Mouse (Mus musculus) ES-E14 (cell line): ENCODE measurements around the gene Fcgr4.

Experiments
- HCFC1 ChIP-seq: IDR thresholded peaks from 2 replicates; pipeline ENCODE4 v1.6.1; 2012; ENCODE audit warnings: low read length, inconsistent platforms, borderline replicate concordance; ENCODE audit not compliant: insufficient read depth
- MAFK ChIP-seq: IDR thresholded peaks from 2 replicates; pipeline ENCODE4 v1.6.1; 2014; ENCODE audit warnings: mild to moderate bottlenecking, low read depth, low read length, inconsistent platforms; ENCODE audit not compliant: insufficient read depth
- ZC3H11A ChIP-seq: IDR thresholded peaks from 2 replicates; pipeline ENCODE4 v1.6.1; 2012; ENCODE audit warnings: low read depth, mild to moderate bottlenecking, inconsistent platforms, low read length, borderline replicate concordance
- ZNF384 ChIP-seq: IDR thresholded peaks from 2 replicates; pipeline ENCODE4 v1.6.1; 2012; ENCODE audit warnings: low read depth, low read length, inconsistent platforms

GRCm38 (mm10) chr1:170985092-170985491, 33.6 kb upstream of the Fcgr4 start:
- TF ChIP-seq HCFC1 (no peak), MAFK (no peak), ZC3H11A (no peak), ZNF384 (no peak)
